Mouse (Mus musculus): ENCODE results near the gene Ak4.
A peak's percentile ranks its signal among the peaks of the same experiment; 100 is the strongest.
"Not testable (repeated sequence)": the region's sequence is repeated elsewhere in the genome, so short reads cannot be mapped to it uniquely, and the experiment has no call there.

Ak4 gene

GRCm38 (mm10) chr4:101425119-101425518 lies 6.0 kb downstream of the Ak4 start:
- DNase-seq, result no peak

- DNase-seq, result no peak
Measured at GRCm38 (mm10) chr4:101425666-101426065, 6.6 kb downstream of the Ak4 start.

GRCm38 (mm10) chr4:101426566-101426965 lies 7.5 kb downstream of the Ak4 start:
- no peak for DNase-seq

- DNase-seq, result peak; percentile 52
Measured at GRCm38 (mm10) chr4:101427886-101428680, 9.0 kb downstream of the Ak4 start.

- DNase-seq, result no peak
Measured at GRCm38 (mm10) chr4:101429073-101429472, 10.0 kb downstream of the Ak4 start.

GRCm38 (mm10) chr4:101430000-101430399 lies 10.9 kb downstream of the Ak4 start:
- no peak for DNase-seq

GRCm38 (mm10) chr4:101436761-101437512 lies 17.9 kb downstream of the Ak4 start:
- DNase-seq, result no peak

- no peak for DNase-seq
Measured at GRCm38 (mm10) chr4:101438271-101438670, 19.2 kb downstream of the Ak4 start.

- no peak for DNase-seq
Measured at GRCm38 (mm10) chr4:101439738-101440389, 20.8 kb downstream of the Ak4 start.

GRCm38 (mm10) chr4:101442791-101443190 lies 23.7 kb downstream of the Ak4 start:
- no peak for DNase-seq

- no peak for DNase-seq
Measured at GRCm38 (mm10) chr4:101443419-101443991, 24.4 kb downstream of the Ak4 start.

- DNase-seq, result no peak
Measured at GRCm38 (mm10) chr4:101445660-101446059, 26.6 kb downstream of the Ak4 start.

- not testable (repeated sequence) for DNase-seq
Measured at GRCm38 (mm10) chr4:101446606-101447005, 27.5 kb downstream of the Ak4 start.

- no peak for DNase-seq
Measured at GRCm38 (mm10) chr4:101448701-101449100, 29.6 kb downstream of the Ak4 start.

- no peak for DNase-seq
Measured at GRCm38 (mm10) chr4:101449344-101449743, 30.3 kb downstream of the Ak4 start.

- DNase-seq, result no peak
Measured at GRCm38 (mm10) chr4:101450150-101450780, 31.2 kb downstream of the Ak4 start.

GRCm38 (mm10) chr4:101451089-101451488 lies 32.0 kb downstream of the Ak4 start:
- no peak for DNase-seq

- DNase-seq, result no peak
Measured at GRCm38 (mm10) chr4:101452829-101453228, 33.8 kb downstream of the Ak4 start.

- DNase-seq, result no peak
Measured at GRCm38 (mm10) chr4:101457176-101457575, 38.1 kb downstream of the Ak4 start.

- peak; percentile 51 for DNase-seq
Measured at GRCm38 (mm10) chr4:101458341-101458740, 39.3 kb downstream of the Ak4 start.

- DNase-seq, result no peak
Measured at GRCm38 (mm10) chr4:101459358-101459757, 40.3 kb downstream of the Ak4 start.

- no peak for DNase-seq
Measured at GRCm38 (mm10) chr4:101460114-101460513, 41.0 kb downstream of the Ak4 start.

GRCm38 (mm10) chr4:101462065-101462464 lies 43.0 kb downstream of the Ak4 start:
- DNase-seq, result peak; percentile 1
